Mouse (Mus musculus) CH12.LX (cell line): ENCODE measurements at regions not wholly inside any gene's neighbourhood (a gene's known extent, or its start where the extent isn't known, plus 50 kb on each side); places are given as distances from the start of the nearest gene placed in this dataset.

Source experiments
- BHLHE40 ChIP-seq: IDR thresholded peaks from 2 replicates; pipeline ENCODE4 v1.6.1; 2011; ENCODE audit warnings: mild to moderate bottlenecking, low read depth, low read length, improper control_type of control experiment
- CTCF ChIP-seq, 2 experiments: IDR thresholded peaks in 1 of 2; conservative IDR thresholded peaks in 1 of 2; 2 replicates each; pipeline ENCODE4 v1.5.1; 2011 to 2012; ENCODE audit warnings: low read depth in 2 of 2, low read length in 2 of 2, improper control_type of control experiment in 1 of 2, inconsistent platforms in 1 of 2, mild to moderate bottlenecking in 1 of 2, moderate library complexity in 1 of 2
- E2F4 ChIP-seq: IDR thresholded peaks from 2 replicates; pipeline ENCODE4 v1.6.1; 2011; ENCODE audit warnings: low read depth, low read length, improper control_type of control experiment; ENCODE audit not compliant: insufficient replicate concordance
- ELF1 ChIP-seq: IDR thresholded peaks from 2 replicates; pipeline ENCODE4 v1.6.1; 2014; ENCODE audit warnings: low read depth, mild to moderate bottlenecking, inconsistent platforms, low read length, improper control_type of control experiment
- EP300 ChIP-seq: IDR thresholded peaks from 2 replicates; pipeline ENCODE4 v1.6.1; 2011; ENCODE audit warnings: low read length, improper control_type of control experiment
- HCFC1 ChIP-seq: IDR thresholded peaks from 2 replicates; pipeline ENCODE4 v1.6.1; 2012; ENCODE audit warnings: low read depth, mild to moderate bottlenecking, inconsistent platforms, low read length, improper control_type of control experiment
- USF1 ChIP-seq: IDR thresholded peaks from 2 replicates; pipeline ENCODE4 v1.6.1; 2014; ENCODE audit warnings: low read depth, mild to moderate bottlenecking, inconsistent platforms, low read length, improper control_type of control experiment
- ZC3H11A ChIP-seq: IDR thresholded peaks from 2 replicates; pipeline ENCODE4 v1.6.1; 2012; ENCODE audit warnings: low read depth, mild to moderate bottlenecking, inconsistent platforms, low read length, improper control_type of control experiment

- TF ChIP-seq EP300 (no peak), CTCF (conservative IDR thresholded peaks at IDR 0.05 in 1 of 2, IDR thresholded peaks at IDR 0.05 in 1 of 2; ENCODE audit: low read depth in 2 of 2, low read length in 2 of 2) (no peak), ZC3H11A (no peak), ELF1 (no peak), USF1 (no peak), E2F4 (no peak), HCFC1 (no peak), BHLHE40 (no peak)
These were observed 187.5 kb upstream of the Cenpe start for GRCm38 (mm10) chr3:135024799-135025198.
